Mouse (Mus musculus): ENCODE data around the gene Slc6a3.

DNA sequence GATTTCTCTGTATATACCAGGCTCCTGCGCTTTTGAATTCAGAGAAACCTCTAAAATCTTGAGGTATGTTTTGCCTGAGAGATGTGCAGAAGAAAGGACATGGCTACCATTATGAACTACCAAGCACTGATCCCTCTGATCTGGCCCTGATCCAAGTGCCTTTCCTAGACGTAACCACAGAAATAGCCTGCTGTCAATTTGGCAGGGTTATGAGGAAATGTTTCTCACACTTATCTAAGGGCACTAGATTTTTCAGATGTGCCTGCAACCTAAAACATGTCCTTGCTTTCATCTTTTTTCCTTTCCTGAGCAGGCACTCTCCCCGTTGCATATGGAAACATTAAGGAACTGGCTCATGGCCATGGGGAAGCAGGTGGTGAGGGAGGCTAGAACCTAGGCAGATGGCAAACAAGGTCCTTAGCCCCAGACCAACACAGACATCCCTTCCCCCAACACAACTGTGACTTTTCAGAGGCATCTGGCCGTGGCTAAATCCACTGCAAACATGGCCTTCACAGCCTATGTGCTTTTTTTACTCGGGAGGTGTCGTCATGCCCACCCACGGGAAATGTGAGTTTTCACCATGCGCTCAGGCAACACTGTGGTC lies 45.9 kb upstream of the Slc6a3 start:
- TF ChIP-seq CTCF (conservative IDR thresholded peaks at IDR 0.05; ENCODE audit: low read length) = no peak
- TF ChIP-seq POU5F1 (IDR thresholded peaks at IDR 0.05; ENCODE audit: borderline replicate concordance, low read length) = no peak
- no peak for TF ChIP-seq NANOG (IDR thresholded peaks at IDR 0.05; ENCODE audit: borderline replicate concordance, low read length)

Measured in E14TG2a.4 (cell line).